Mouse (Mus musculus): Measurements from ENCODE around the gene Pqlc3.
A peak's percentile ranks its signal among the peaks of the same experiment; 100 is the strongest.

Pqlc3 gene

DNA sequence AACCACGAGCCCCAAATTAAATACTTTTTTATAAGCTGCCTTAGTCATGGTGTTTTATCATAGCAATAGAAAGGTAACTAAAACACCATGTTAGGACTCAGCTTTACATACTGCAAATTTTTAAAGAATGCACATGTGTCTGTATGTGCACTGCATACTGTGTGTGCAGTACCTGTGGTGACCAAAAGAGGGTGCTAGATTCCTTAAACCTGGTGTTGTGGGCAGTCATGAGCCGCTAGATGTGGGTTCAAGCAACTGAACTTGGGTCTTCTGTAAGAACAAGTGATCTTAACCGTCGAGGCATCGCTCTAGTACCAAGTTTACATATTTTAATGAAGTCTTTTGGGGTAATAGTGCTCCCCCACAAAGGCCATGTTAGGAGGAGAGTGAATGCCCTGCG lies 9.3 kb upstream of the Pqlc3 start:
- DNase-seq (ENCODE audit: low read depth, low spot score) = no peak

DNA sequence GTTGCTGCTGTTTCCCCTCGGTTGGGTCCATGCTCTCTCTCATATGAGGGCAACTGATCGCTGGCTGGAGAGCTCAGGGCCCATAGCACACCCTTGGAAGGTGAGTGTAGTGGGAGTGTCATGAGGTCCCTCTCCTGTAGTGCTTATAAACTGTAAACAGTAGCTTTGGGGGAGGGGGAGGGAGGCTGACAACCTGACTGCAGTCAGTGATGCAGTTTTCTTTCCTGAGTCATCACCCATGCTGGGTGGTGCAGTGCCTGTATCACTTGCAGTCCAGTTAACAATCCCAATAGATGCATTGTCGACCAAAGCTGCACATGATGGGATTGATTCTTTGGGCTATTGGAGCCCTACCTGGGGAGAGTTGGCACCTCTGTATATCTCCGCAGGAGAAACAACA lies 1.0 kb upstream of the Pqlc3 start:
- no peak for DNase-seq (ENCODE audit: low read depth, low spot score)

DNA sequence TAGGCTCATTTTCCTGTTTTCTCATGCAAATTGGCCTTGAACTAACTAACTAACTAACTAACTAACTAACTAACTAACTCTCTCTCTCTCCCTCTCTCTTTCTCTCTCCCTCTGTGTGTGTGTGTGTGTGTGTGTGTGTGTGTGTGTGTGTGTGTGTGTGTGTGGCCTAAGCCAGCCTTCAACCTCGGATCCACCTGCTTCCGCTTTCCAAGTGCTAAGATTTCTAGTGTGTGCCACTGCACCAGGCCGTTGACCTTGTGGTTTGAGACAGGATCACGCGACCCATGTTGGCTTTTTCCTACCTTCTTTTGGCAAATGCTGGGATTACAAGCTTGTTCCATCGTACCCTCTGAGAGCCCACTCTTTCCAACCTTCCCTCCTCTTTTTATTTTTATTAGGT lies 420 bp upstream of the Pqlc3 start:
- no peak for DNase-seq (ENCODE audit: low read depth, low spot score)

DNA sequence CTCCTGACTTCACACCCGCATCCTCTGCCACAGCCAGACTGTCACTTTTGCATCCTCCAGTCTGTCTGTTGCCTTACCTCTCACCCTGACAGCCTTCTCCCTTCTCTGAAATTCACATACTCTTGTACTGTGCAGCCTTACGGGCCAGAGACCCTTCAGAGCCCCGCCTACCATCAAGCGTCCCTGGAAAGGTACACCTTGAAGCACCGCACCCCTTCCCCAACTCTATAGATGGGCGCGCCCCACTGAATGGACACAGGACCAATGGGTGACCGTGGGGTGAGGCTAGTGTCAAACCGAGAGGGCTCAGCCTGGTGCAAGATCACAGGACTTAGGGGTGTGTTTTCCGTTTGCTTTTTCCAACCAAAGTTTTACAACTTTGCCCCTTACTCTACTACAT lies 1.1 kb downstream of the Pqlc3 start:
- no peak for DNase-seq (ENCODE audit: low read depth, low spot score)

DNA sequence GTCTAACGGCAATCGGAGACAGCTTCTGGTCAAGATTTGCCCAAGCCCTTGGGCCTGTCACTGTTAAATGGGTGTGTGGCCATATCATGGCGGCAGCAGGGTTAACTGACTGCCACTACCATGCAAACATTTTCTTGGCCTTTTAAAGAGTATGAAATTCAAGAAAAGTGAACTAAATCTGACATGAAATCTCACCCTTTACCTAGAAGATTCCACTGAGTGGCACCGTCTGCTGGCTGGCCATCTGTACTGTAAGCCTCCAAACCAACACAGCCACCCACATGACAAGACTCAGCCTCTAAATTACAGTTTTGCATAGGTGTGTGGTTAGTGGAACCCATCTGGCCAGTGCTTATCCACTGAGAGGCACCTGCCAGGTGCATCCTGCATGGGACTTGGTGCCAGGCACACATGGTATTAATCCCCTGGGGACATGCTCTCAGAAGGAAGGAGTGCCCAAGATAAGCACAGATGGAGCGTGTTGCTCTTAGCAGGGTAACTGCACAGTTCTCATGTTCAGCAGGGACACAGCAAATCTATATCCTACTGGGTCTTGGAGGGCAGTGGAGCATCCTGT lies 3.2 kb downstream of the Pqlc3 start:
- no peak for DNase-seq (ENCODE audit: low read depth, low spot score)

DNA sequence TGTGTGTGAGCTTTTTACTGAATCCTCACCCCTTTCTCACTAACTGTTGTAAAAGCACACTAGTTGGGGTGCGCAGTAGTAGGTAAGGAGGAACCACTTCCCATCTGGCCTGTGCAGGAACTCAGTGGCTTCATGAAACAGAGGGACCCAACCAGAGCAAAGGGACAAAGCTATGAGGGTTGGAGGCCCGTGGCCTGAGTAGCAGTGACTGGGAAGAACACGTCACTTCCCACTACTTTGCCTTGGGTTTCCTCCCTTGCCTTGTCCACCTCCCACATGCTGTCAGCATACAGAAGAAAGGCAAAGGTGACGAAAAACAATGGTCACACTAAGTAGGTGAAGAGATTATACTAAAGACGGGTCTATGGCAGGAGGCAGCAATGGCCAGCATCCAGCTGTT lies 3.9 kb downstream of the Pqlc3 start:
- DNase-seq (ENCODE audit: low read depth, low spot score) = no peak

DNA sequence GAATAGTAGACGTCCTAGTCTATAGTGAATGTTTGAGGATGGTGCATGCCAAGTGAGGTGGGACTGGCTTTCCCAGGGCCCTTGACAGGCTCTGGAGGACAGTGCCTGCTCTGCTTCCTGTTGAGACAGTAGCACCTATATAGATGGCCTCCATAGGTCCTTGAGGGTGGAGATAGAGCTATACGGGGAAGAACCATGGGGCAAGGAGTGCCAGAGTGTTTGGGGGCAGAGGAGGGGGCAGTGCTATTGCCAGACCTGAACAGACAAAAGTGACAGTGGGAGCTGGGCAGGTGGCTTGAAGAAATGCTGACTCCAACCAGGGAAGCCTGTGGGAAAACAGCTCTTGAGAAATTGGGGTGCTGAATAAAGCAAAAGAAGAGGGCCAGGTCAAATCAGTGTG lies 5.9 kb downstream of the Pqlc3 start:
- DNase-seq (ENCODE audit: low read depth, low spot score) = no peak

DNA sequence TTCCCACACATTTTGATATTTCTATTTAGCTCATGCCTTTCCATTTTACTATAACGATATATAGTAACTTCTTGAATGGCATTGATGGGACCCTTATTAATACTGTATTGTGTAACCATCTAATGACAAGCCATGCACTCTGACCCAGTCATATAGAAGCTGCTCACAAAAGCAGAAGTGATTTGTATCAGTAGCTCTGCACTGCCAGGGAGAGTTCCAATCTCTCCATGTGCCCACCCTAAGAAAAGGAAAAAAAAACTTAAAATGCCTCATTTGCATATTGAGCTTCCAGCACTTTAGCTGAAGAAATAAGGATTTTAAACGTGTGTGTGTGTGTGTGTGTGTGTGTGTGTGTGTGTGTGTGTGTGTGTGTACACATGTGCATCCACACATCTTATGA lies 7.9 kb downstream of the Pqlc3 start:
- no peak for DNase-seq (ENCODE audit: low read depth, low spot score)

DNA sequence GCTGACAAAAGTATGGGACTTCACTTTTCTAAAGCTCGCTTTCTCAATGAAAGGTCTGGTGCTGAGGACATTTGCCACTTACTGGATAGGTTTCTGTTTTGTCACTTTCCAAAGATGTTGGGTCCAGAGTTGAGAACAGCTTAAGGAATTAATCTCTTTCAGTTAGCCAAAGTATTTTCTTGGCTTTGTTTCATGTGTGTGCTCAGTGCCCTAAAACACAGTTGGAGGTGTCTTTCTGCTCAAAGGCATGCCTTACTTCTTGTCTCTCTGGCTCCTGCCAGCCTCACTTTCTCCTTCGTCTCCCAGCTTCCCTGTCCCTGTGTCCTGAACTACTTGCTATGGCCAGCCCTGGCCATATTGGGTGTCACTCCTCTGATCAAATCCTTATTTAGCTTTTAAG lies 8.8 kb downstream of the Pqlc3 start:
- DNase-seq (ENCODE audit: low read depth, low spot score) = no peak

DNA sequence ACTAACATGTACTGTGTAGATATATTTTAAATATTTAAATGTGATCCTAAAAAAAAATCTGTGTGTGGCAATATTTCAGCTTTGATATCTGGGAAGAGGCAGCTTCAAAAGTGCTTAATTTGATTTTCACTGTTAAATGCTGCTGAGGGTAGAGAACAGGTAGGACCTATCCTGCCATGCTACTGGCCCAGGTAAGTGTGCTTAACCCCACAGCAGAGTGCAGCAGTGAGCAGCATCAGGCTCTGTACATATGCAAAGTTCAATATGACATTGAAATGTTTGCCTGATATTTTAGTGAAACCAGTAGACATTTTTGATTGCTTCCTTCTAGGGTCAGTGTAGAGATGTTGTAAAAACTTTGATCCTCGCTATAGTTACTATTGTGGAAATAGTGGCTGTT lies 14.4 kb downstream of the Pqlc3 start:
- no peak for DNase-seq (ENCODE audit: low read depth, low spot score)

DNA sequence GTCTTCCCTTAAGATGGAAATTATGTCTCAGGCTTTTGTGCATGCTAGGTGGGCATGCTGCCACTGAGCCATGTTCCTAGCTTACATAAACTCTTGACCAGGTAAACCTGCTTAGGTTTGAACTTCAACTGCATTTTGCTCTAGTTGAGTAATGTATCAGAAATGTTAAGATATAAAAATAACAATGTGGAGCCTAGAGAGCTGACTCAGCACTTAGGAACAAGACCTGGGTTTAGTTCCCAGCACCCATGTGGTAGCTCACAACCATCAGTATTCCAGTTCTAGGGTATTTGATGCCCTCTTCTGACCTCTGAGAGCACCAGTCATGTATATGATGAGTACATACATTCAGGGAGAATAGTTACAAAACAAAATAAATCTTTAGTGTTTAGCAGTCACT lies 23.1 kb downstream of the Pqlc3 start:
- DNase-seq (ENCODE audit: low read depth, low spot score) = no peak

DNA sequence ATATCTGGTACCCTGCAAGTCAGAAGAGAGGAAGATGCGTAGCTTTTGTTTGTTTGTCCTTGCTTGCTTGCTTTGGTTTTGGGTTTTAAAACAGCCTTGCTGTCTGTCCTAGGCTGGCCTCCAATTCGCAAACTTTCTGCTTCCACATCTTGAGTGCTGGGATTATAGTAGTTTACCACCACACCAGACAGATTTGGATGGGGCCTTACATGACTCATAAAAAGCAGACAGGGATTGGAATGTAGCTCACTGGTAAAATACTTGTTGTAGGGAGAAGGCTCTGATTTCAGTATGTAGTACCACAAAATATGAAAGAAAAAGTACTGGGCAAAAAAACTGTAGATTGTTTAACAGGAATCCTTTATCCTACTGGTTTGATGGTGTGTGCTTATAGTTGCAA lies 33.4 kb downstream of the Pqlc3 start:
- DNase-seq (ENCODE audit: low read depth, low spot score) = no peak

DNA sequence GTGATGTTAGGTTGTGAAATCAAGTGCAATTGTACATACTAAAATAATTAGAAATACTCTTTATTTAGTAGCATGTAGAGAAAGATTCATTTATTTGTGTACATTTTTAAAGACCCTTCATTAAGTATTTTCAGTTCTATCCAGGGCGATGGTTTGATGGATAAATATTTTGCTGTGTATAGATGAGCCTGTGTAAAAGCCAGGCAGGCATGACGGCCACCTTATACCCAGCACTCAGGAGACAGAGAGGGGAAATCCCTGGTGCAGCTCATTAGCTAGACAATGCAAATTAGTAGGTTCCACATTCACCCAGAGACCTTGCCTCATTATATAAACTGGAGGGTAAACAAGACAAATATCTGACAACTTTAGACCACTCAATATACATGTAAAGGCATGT lies 36.9 kb downstream of the Pqlc3 start:
- no peak for DNase-seq (ENCODE audit: low read depth, low spot score)

DNA sequence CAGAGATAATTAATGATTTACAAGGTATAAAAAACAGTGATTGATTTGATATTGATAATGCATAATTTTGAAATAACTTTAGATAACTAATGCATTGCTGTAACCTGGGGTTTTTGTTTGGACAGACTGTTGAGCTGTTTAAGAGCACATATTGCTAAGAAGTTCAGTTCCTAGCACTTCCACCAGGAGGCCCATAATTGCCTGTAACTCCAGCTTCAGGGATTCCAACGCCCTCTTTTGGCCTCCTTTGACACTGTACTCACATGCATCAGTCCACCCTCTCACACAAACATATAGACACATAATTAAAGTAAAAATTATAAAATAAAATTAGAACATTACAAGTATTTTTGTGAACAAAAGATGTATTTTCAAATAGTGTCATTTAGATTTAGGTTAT lies 41.4 kb downstream of the Pqlc3 start:
- DNase-seq (ENCODE audit: low read depth, low spot score) = peak; percentile 2

DNA sequence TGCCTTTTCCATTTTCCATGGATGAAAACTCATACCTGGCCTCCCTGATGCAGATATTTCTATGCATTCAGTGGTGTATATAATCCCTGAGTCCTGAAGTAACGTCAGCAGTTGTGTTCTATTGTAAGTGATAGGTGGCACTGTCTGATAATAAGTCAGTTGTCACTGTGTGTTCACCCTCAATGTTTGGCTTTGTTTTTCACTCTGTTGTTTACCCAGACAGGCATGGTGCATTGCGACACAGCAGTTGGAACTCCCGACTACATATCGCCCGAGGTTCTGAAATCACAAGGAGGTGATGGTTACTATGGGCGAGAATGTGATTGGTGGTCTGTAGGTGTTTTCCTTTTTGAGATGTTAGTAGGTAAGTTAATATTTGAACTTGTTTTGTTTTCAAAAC lies 52.0 kb downstream of the Pqlc3 start:
- no peak for DNase-seq (ENCODE audit: low read depth, low spot score)

DNA sequence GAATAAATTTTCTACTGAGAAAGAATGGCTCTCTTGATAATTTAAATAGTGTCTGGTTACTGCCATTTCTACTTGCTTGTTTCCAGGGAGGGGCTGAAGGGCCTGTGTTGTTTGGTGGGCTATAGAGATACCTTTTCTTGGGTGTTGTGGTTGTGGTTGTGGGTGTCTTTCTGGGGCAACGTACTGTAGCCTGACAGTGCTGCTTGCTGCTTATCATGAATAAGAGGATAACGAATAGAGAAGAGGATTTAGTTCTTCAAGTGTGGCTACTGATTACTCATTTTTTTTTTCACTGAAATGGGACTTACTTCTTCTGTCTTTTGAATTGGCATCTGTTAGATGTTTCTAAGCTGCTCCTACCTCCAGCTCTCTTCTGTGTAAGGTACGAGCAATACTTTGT lies 58.2 kb downstream of the Pqlc3 start:
- no peak for DNase-seq (ENCODE audit: low read depth, low spot score)

Measured in embryo, embryonic 11.5 days (tissue).